Mouse (Mus musculus) bone marrow macrophage, adult 2 months (primary cell): ENCODE data around the gene Gtsf1l.

Source experiments
- CTCF ChIP-seq: IDR thresholded peaks from 2 replicates; pipeline ENCODE4 v1.5.1; 2012; ENCODE audit warnings: low read depth, mild to moderate bottlenecking, low read length, moderate library complexity
- POLR2A ChIP-seq: IDR thresholded peaks from 2 replicates; pipeline ENCODE4 v1.6.1; 2012; ENCODE audit warnings: mild to moderate bottlenecking, low read depth, low read length, borderline replicate concordance

GRCm38 (mm10) chr2:163102900-163103653, 15.4 kb upstream of the Gtsf1l start:
- TF ChIP-seq CTCF = no peak
- no peak for TF ChIP-seq POLR2A
